Comparison of ENCODE assay signal across 15 mouse cellular contexts in genomic region chr1:168231548-168232429, GRCm38 (mm10).
DNase-seq lines count a peak whose midpoint lies in the region; ATAC-seq and TF ChIP-seq lines count a peak whose summit lies in the region.
"Had no signal": no experiment of that assay in that cellular context is flagged by ENCODE, and none has a peak within 500 bp of the region (broad histone marks: within the 10 kb centered on the region; RNA-seq: fewer than 3 reads in every experiment).

No protein-coding gene starts in this region.

- ATAC-seq in heart, embryonic 11.5 days (replicated peaks; ENCODE audit: insufficient number of reproducible peaks, low FRiP score, low TSS enrichment) = no peak
- no peak for ATAC-seq in lung, postnatal 0 days
- ATAC-seq: Patski had no signal

- TF ChIP-seq EP300 in heart, adult 2 months (IDR thresholded peaks at IDR 0.05; ENCODE audit: insufficient read depth, low read depth, low read length) = no peak
- TF ChIP-seq EP300 in lung, postnatal 0 days (IDR thresholded peaks at IDR 0.05) = no peak

- no peak overlapping the region for H3K4me2 ChIP-seq in heart, embryonic 11.5 days
- no peak overlapping the region for H3K4me2 ChIP-seq in lung, postnatal 0 days (replicated peaks; ENCODE audit: low read depth, low read length)
- H3K4me2 ChIP-seq: lung, embryonic 15.5 days had no signal

- TF ChIP-seq POLR2A in heart, adult 2 months (IDR thresholded peaks at IDR 0.05; ENCODE audit: insufficient read depth, low read depth, low read length) = no peak
- TF ChIP-seq POLR2A in embryonic fibroblast, embryonic 13.5 days (IDR thresholded peaks at IDR 0.05; ENCODE audit: low read depth, low read length) = no peak

- H3K4me3 ChIP-seq in heart, adult 2 months = no peak overlapping the region
- H3K4me3 ChIP-seq in heart, embryonic 11.5 days (ENCODE audit: low read depth, low read length) = no peak overlapping the region
- no peak overlapping the region for H3K4me3 ChIP-seq in lung, postnatal 0 days (ENCODE audit: low read depth, low read length)
- no peak overlapping the region for H3K4me3 ChIP-seq in embryonic fibroblast, embryonic 13.5 days (ENCODE audit: insufficient read depth, low read length)
- H3K4me3 ChIP-seq: lung, embryonic 15.5 days; myocyte had no signal

- TF ChIP-seq CTCF in heart, adult 2 months (IDR thresholded peaks at IDR 0.05) = peak; percentile 9; the same call in 1 of the 2 replicates
- peak; percentile 27 for TF ChIP-seq CTCF in lung, postnatal 0 days (IDR thresholded peaks at IDR 0.05)
- no peak for TF ChIP-seq CTCF in embryonic fibroblast, embryonic 13.5 days (IDR thresholded peaks at IDR 0.05; ENCODE audit: borderline replicate concordance, insufficient read depth, low read length)

- H3K9me3 ChIP-seq in heart, embryonic 11.5 days (replicated peaks; ENCODE audit: control insufficient read depth, low read length) = no peaks in the 10 kb centered on the region
- H3K9me3 ChIP-seq in lung, postnatal 0 days (ENCODE audit: low read length) = no peaks in the 10 kb centered on the region
- H3K9me3 ChIP-seq: lung, embryonic 15.5 days had no signal

- H3K9ac ChIP-seq in heart, adult 2 months (ENCODE audit: low read depth, low read length) = no peak overlapping the region
- no peak overlapping the region for H3K9ac ChIP-seq in heart, embryonic 11.5 days (ENCODE audit: low read depth, low read length)
- no peak overlapping the region for H3K9ac ChIP-seq in lung, postnatal 0 days (replicated peaks; ENCODE audit: low read depth)
- H3K9ac ChIP-seq: lung, embryonic 15.5 days had no signal

- WGBS in heart, adult 2 months = 88% methylated on average over 11 of the region's 11 CpGs
- 93% methylated on average over 11 of the region's 11 CpGs for WGBS in heart, embryonic 11.5 days (ENCODE audit: insufficient replicate concordance)
- WGBS in lung, postnatal 0 days = 83% methylated on average over 11 of the region's 11 CpGs

- peaks cover 16% of the 10 kb centered on the region for H3K4me1 ChIP-seq in heart, adult 2 months (ENCODE audit: control insufficient read depth, insufficient read depth, low read length)
- peaks cover 33% of the 10 kb centered on the region for H3K4me1 ChIP-seq in heart, embryonic 11.5 days (ENCODE audit: control insufficient read depth, insufficient read depth, low read length)
- H3K4me1 ChIP-seq in lung, postnatal 0 days (ENCODE audit: insufficient read depth, low read depth, low read length) = peaks cover 5% of the 10 kb centered on the region; the same call in 1 of the 2 replicates
- peaks cover 15% of the 10 kb centered on the region for H3K4me1 ChIP-seq in embryonic fibroblast, embryonic 13.5 days (ENCODE audit: control insufficient read depth, insufficient read depth, low read length)

- no peak for DNase-seq in heart, adult 2 months
- no peak for DNase-seq in lung, postnatal 0 days (ENCODE audit: low spot score)
- DNase-seq in lung, postnatal 4 days = no peak
- peak; percentile 53 for DNase-seq in skeletal muscle tissue, adult 2 months (ENCODE audit: low read depth, low spot score)
- no peak for DNase-seq in frontal cortex, postnatal 10 days (ENCODE audit: low spot score in 2 of 2)
- DNase-seq: adrenal gland, postnatal 10 days; cerebellum, adult 11-12 months; gastrocnemius, postnatal 10 days; kidney, postnatal 36 days; thymus, postnatal 14 days had no signal

- peak overlapping the region; percentile 28; the same call in 1 of the 2 replicates for H3K27ac ChIP-seq in heart, adult 2 months
- no peak overlapping the region for H3K27ac ChIP-seq in heart, embryonic 11.5 days (ENCODE audit: low read depth, low read length)
- H3K27ac ChIP-seq in lung, postnatal 0 days (ENCODE audit: low read length) = no peak overlapping the region
- H3K27ac ChIP-seq in embryonic fibroblast, embryonic 13.5 days (ENCODE audit: insufficient read depth, low read length) = 0 out of 2 replicates have a peak overlapping the region, but pooled peaks have one; percentile 69

- intact Hi-C loops in heart, adult 2 months (cut with DNase I) = loop anchor here (5.0 kb wide), 2 partner anchors 36 to 56 kb away; no protein-coding TSS in a partner anchor

- H3K79me2 ChIP-seq in heart, adult 2 months (replicated peaks; ENCODE audit: control insufficient read depth, insufficient read depth, low read length) = peaks cover 3% of the 10 kb centered on the region; the same call in 1 of the 2 replicates

- peaks cover 2% of the 10 kb centered on the region; the same call in 1 of the 2 replicates for H3K36me3 ChIP-seq in heart, adult 2 months (ENCODE audit: control insufficient read depth, insufficient read depth, low read length)
- no peaks in the 10 kb centered on the region for H3K36me3 ChIP-seq in heart, embryonic 11.5 days (ENCODE audit: control insufficient read depth, insufficient read depth, low read length)
- H3K36me3 ChIP-seq in lung, postnatal 0 days (ENCODE audit: insufficient read depth, low read length) = no peaks in the 10 kb centered on the region

- H3K27me3 ChIP-seq in heart, adult 2 months (ENCODE audit: control insufficient read depth, insufficient read depth, low read length) = no peaks in the 10 kb centered on the region
- no peaks in the 10 kb centered on the region for H3K27me3 ChIP-seq in heart, embryonic 11.5 days (ENCODE audit: control insufficient read depth, insufficient read depth, low read length)
- H3K27me3 ChIP-seq in lung, postnatal 0 days (replicated peaks; ENCODE audit: insufficient read depth, low read length) = no peaks in the 10 kb centered on the region
- H3K27me3 ChIP-seq: lung, embryonic 15.5 days; Patski had no signal

Comparison
In these comparisons a context has a peak if more than half of its experiments do, and no peak if none do; other contexts are left out.
1. H3K27ac ChIP-seq: peak in heart, adult 2 months (single experiment) and embryonic fibroblast, embryonic 13.5 days (single experiment); none in heart, embryonic 11.5 days (single experiment) and lung, postnatal 0 days (single experiment).